Mouse (Mus musculus): ENCODE results near the gene Cmtr2. TPM values are rescaled to one million over a fixed set of nuclear protein-coding genes. Genes with fewer than 3 reads are reported as not detected.

Gene Cmtr2
- total and polyA plus RNA-seq, 3 experiments, result 1.5 to 14.4 (median 12.2) TPM

- ATAC-seq (ENCODE audit: extremely low read depth, insufficient number of reproducible peaks, low FRiP score, poor library complexity, severe bottlenecking) (no peak), DNase-seq (ENCODE audit: low spot score) (no peak)
- TF ChIP-seq GATA2 (IDR thresholded peaks at IDR 0.05; ENCODE audit: borderline replicate concordance, low read depth, low read length), result no peak
- TF ChIP-seq GATA1 (IDR thresholded peaks at IDR 0.05; ENCODE audit: borderline replicate concordance, low read length), result no peak
- TF ChIP-seq TAL1 (conservative IDR thresholded peaks at IDR 0.05; ENCODE audit: low read depth, low read length), result no peak
- Histone ChIP-seq H3K27me3 (ENCODE audit: insufficient read depth, low read length) (no peaks in the 10 kb centered on the region), H3K36me3 (replicated peaks) (no peaks in the 10 kb centered on the region), H3K9me3 (replicated peaks) (peaks cover 9% of the 10 kb centered on the region; the same call in 1 of the 2 replicates), H3K4me1 (ENCODE audit: insufficient read depth, low read depth, low read length) (no peaks in the 10 kb centered on the region), H3K4me3 (ENCODE audit: low read depth, low read length) (no peak overlapping the region)
Observed at GRCm38 (mm10) chr8:110242278-110243177, 27.1 kb downstream of the Cmtr2 start.

DNA sequence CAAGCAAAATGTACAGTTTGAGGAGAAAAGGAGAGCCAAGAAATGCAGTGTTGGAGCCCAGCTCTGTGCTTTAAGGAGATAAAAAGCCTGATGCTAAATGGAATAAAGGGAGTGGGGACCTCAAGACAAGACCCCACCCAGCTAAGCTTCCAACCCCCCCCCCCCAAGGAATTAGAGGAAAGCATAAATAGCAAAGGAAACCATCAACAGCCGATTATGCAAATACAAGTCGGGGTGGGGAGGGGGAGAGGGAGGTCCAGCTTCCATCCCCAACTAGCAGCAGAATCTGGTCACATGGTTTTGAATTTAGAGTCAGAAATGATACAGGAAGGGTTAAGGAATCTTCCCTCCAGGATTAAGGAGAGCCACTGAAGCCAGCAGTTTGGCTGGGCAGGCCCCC, 29.1 kb downstream of the Cmtr2 start:
- no peak for ATAC-seq (ENCODE audit: extremely low read depth, insufficient number of reproducible peaks, low FRiP score, poor library complexity, severe bottlenecking)
- Histone ChIP-seq H3K4me1 (ENCODE audit: insufficient read depth, low read depth, low read length) (no peaks in the 10 kb centered on the region), H3K9me3 (replicated peaks) (peaks cover 9% of the 10 kb centered on the region)

GRCm38 (mm10) chr8:110247238-110247637, 31.8 kb downstream of the Cmtr2 start:
- DNase-seq (ENCODE audit: low spot score), result no peak
- H3K27me3 ChIP-seq (ENCODE audit: insufficient read depth, low read length), result no peaks in the 10 kb centered on the region
- ATAC-seq (ENCODE audit: extremely low read depth, insufficient number of reproducible peaks, low FRiP score, poor library complexity, severe bottlenecking), result no peak
- H3K36me3 ChIP-seq (replicated peaks), result no peaks in the 10 kb centered on the region
- H3K9me3 ChIP-seq (replicated peaks), result peaks cover 11% of the 10 kb centered on the region
- H3K4me3 ChIP-seq (ENCODE audit: low read depth, low read length), result no peak overlapping the region
- no peaks in the 10 kb centered on the region for H3K4me1 ChIP-seq (ENCODE audit: insufficient read depth, low read depth, low read length)
- TF ChIP-seq GATA1 (IDR thresholded peaks at IDR 0.05; ENCODE audit: borderline replicate concordance, low read length) (no peak), GATA2 (IDR thresholded peaks at IDR 0.05; ENCODE audit: borderline replicate concordance, low read depth, low read length) (no peak), POLR2AphosphoS5 (IDR thresholded peaks at IDR 0.05; ENCODE audit: insufficient replicate concordance, low read depth, low read length) (no peak), CTCF (IDR thresholded peaks at IDR 0.05; ENCODE audit: low read depth, low read length) (no peak), TAL1 (conservative IDR thresholded peaks at IDR 0.05; ENCODE audit: low read depth, low read length) (no peak)

More for the DNA sequence above, 29.1 kb downstream of the Cmtr2 start:
- no peak for DNase-seq (ENCODE audit: low spot score)
- Histone ChIP-seq H3K4me3 (ENCODE audit: low read depth, low read length) (no peak overlapping the region), H3K27me3 (ENCODE audit: insufficient read depth, low read length) (no peaks in the 10 kb centered on the region), H3K36me3 (replicated peaks) (no peaks in the 10 kb centered on the region)
- no peak for TF ChIP-seq GATA2 (IDR thresholded peaks at IDR 0.05; ENCODE audit: borderline replicate concordance, low read depth, low read length)
- no peak for TF ChIP-seq GATA1 (IDR thresholded peaks at IDR 0.05; ENCODE audit: borderline replicate concordance, low read length)
- no peak for TF ChIP-seq POLR2AphosphoS5 (IDR thresholded peaks at IDR 0.05; ENCODE audit: insufficient replicate concordance, low read depth, low read length)
- no peak for TF ChIP-seq TAL1 (conservative IDR thresholded peaks at IDR 0.05; ENCODE audit: low read depth, low read length)
- no peak for TF ChIP-seq CTCF (IDR thresholded peaks at IDR 0.05; ENCODE audit: low read depth, low read length)

- ATAC-seq (ENCODE audit: extremely low read depth, insufficient number of reproducible peaks, low FRiP score, poor library complexity, severe bottlenecking) (no peak), DNase-seq (ENCODE audit: low spot score) (no peak)
- no peaks in the 10 kb centered on the region for H3K36me3 ChIP-seq (replicated peaks)
- H3K4me3 ChIP-seq (ENCODE audit: low read depth, low read length), result no peak overlapping the region
- H3K9me3 ChIP-seq (replicated peaks), result peaks cover 15% of the 10 kb centered on the region
- no peaks in the 10 kb centered on the region for H3K27me3 ChIP-seq (ENCODE audit: insufficient read depth, low read length)
- H3K4me1 ChIP-seq (ENCODE audit: insufficient read depth, low read depth, low read length), result no peaks in the 10 kb centered on the region
- no peak for TF ChIP-seq TAL1 (conservative IDR thresholded peaks at IDR 0.05; ENCODE audit: low read depth, low read length)
- no peak for TF ChIP-seq GATA1 (IDR thresholded peaks at IDR 0.05; ENCODE audit: borderline replicate concordance, low read length)
- TF ChIP-seq CTCF (IDR thresholded peaks at IDR 0.05; ENCODE audit: low read depth, low read length), result no peak
- no peak for TF ChIP-seq GATA2 (IDR thresholded peaks at IDR 0.05; ENCODE audit: borderline replicate concordance, low read depth, low read length)
- no peak for TF ChIP-seq POLR2AphosphoS5 (IDR thresholded peaks at IDR 0.05; ENCODE audit: insufficient replicate concordance, low read depth, low read length)
Observed at GRCm38 (mm10) chr8:110253986-110254385, 38.5 kb downstream of the Cmtr2 start.

DNA sequence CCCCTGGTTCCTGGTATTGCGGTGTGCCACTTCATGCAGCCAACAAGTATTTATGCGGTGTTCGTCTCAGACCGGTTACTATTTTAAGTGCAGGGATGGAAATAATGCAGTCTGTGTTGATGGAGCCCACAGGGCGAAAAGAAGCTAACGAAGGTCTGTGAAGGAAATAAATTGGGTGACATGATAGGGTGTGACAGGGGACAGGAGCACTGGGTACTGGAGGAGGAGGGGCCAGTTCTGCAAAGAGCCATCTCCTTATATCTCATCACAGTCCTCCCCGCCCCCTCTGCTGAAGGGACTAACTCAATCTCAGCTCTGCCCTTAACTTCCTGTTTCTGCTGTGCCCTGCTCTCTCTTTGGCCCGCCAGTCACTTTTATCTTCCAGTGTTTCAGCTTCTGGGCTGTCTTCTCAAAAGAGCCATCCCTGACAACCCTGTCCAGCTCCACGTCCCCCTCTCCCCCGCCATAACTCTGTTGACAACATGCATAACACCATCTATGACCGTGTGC, 50.4 kb downstream of the Cmtr2 start:
- no peaks in the 10 kb centered on the region for H3K36me3 ChIP-seq (replicated peaks)
- no peak for TF ChIP-seq GATA1 (IDR thresholded peaks at IDR 0.05; ENCODE audit: borderline replicate concordance, low read length)
- TF ChIP-seq TAL1 (conservative IDR thresholded peaks at IDR 0.05; ENCODE audit: low read depth, low read length), result no peak
- TF ChIP-seq GATA2 (IDR thresholded peaks at IDR 0.05; ENCODE audit: borderline replicate concordance, low read depth, low read length), result no peak
- TF ChIP-seq POLR2AphosphoS5 (IDR thresholded peaks at IDR 0.05; ENCODE audit: insufficient replicate concordance, low read depth, low read length), result no peak
- no peak for TF ChIP-seq CTCF (IDR thresholded peaks at IDR 0.05; ENCODE audit: low read depth, low read length)
- H3K4me3 ChIP-seq (ENCODE audit: low read depth, low read length), result no peak overlapping the region
- ATAC-seq (ENCODE audit: extremely low read depth, insufficient number of reproducible peaks, low FRiP score, poor library complexity, severe bottlenecking) (no peak), DNase-seq (ENCODE audit: low spot score) (no peak)
- no peaks in the 10 kb centered on the region for H3K4me1 ChIP-seq (ENCODE audit: insufficient read depth, low read depth, low read length)
- H3K9me3 ChIP-seq (replicated peaks), result peaks cover 37% of the 10 kb centered on the region
- no peaks in the 10 kb centered on the region for H3K27me3 ChIP-seq (ENCODE audit: insufficient read depth, low read length)

DNA sequence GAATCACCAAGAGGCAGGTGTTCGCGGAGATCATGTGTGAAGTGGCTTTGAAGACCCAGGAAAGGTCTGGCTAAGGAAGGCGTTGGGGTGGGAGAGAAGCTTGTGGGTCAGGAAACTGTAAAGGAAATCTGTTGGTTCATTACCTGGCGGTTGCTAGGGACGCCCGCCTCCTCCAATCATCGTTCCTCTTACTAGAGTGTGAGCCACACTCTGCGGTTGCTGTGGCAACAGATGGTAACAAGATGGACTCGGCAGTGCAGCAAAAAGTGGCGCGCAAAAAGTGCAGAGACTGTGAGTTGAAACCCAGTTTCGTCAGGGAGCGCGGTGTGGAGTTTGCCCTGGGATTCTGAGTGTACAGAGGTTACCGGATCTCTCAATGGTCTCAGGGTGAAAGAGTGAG, 51.3 kb downstream of the Cmtr2 start, which contains the start of gene Hydin:
Gene Hydin (plus strand): TSS at position 237 of the 400 bp plus-strand sequence.
- Histone ChIP-seq H3K4me1 (ENCODE audit: insufficient read depth, low read depth, low read length) (no peaks in the 10 kb centered on the region), H3K36me3 (replicated peaks) (no peaks in the 10 kb centered on the region), H3K27me3 (ENCODE audit: insufficient read depth, low read length) (no peaks in the 10 kb centered on the region), H3K9me3 (replicated peaks) (peaks cover 35% of the 10 kb centered on the region), H3K4me3 (ENCODE audit: low read depth, low read length) (no peak within 1 kb of the TSS)
- ATAC-seq (ENCODE audit: extremely low read depth, insufficient number of reproducible peaks, low FRiP score, poor library complexity, severe bottlenecking) (no peak), DNase-seq (ENCODE audit: low spot score) (no peak)
- no peak for TF ChIP-seq CTCF (IDR thresholded peaks at IDR 0.05; ENCODE audit: low read depth, low read length)
- TF ChIP-seq POLR2AphosphoS5 (IDR thresholded peaks at IDR 0.05; ENCODE audit: insufficient replicate concordance, low read depth, low read length), result no peak
- no peak for TF ChIP-seq TAL1 (conservative IDR thresholded peaks at IDR 0.05; ENCODE audit: low read depth, low read length)
- TF ChIP-seq GATA2 (IDR thresholded peaks at IDR 0.05; ENCODE audit: borderline replicate concordance, low read depth, low read length), result no peak
- TF ChIP-seq GATA1 (IDR thresholded peaks at IDR 0.05; ENCODE audit: borderline replicate concordance, low read length), result no peak

Measured in G1E (cell line).